Mouse (Mus musculus) cerebellum, adult 8-10 months (tissue): ENCODE measurements at regions not wholly inside any gene's neighbourhood (a gene's known extent, or its start where the extent isn't known, plus 50 kb on each side); places are given as distances from the start of the nearest gene placed in this dataset.

Source experiments
- DNase-seq: peaks from one replicate; pipeline ENCODE4 v3.0.0; 2022

DNA sequence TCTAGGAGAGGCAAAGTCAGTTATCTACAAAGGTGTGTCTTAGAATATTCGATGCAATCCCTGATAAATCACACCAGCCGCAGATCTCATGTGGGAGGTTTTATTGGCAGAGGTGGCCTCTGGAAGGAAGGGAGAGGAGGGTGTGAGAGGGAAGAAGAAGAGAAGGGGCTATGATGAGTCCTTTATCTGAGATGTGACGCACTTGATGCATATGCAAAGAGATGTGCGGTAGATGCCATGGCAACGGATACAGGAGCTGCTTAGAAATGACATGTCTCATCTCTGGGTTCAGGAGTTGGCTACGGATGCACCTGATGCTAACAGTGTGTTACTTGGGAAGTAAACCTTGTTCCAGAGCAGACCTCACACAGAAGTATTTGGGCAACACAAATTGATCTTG is 718.6 kb upstream of the Gm21961 start:
- DNase-seq: no peak

- DNase-seq: no peak
Observed at GRCm38 (mm10) chr15:65731308-65731707, 716.6 kb upstream of the Gm21961 start.

DNA sequence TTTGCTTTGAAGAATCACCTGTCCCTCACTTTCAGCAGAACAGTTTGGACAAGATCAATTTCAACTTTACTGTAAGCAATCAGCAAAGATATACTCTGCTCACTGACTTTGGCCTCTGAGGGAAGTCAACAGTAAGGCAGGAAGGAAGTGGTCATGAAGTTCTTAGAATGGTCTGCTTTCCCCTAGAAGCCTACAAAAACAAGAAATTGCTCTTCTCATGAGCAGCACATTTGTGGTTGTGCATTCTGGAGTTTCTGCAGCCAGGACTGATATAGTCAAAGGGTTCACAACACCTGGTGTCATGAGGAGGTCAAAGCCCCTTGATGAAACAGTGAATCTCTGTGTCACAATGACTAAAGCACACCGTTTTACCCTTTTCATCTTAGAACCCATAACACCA is 712.4 kb upstream of the Gm21961 start:
- DNase-seq: no peak

DNA sequence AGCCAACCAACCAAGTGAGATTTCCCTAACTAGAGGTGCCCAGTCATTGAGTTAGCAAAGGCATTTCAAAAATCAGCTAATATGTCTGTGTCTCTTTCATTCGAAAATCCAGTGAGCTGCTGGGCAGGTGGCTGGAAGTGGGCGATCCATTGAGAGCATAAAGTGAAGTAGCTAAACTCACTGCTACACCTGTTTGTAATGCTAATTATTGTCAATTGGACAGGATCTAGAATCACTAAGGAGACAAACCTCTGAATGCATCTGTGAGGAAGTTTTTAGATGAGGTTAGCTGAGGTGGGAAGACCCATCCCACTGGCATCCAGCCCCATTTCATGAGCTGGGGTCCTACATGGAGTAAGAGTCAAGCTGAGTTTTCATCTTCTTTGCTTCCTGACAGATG is 711.6 kb upstream of the Gm21961 start:
- no peak for DNase-seq

- DNase-seq: peak; percentile 38
Observed at GRCm38 (mm10) chr15:65703559-65703958, 688.9 kb upstream of the Gm21961 start.

DNA sequence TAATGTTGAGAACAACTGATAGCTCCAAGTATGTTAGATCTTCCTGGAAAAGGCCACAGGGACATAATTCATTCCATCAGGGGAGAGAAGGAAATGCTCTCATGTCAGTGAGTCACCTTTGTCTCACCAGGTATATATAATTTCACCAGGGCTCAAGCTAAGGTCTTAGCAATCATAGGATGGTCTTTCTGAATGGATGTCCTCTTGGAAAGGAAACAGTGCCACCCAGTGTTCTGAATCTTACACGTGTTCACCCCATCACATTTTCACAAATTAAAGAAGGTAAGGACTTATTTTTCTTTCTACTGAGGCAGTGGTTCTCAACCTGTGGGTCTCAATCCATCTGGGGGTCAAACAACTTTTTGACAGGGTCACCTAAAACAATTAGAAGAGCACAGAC is 686.8 kb upstream of the Gm21961 start:
- peak; percentile 19 for DNase-seq

- no peak for DNase-seq
Observed at GRCm38 (mm10) chr15:65698596-65698995, 683.9 kb upstream of the Gm21961 start.
